Mouse (Mus musculus) embryonic fibroblast, embryonic 13.5 days (primary cell): Measurements from ENCODE around the gene Zmiz1.

Experiments used
- CTCF ChIP-seq: IDR thresholded peaks from 2 replicates; pipeline ENCODE4 v1.5.1; 2011; ENCODE audit warnings: mild to moderate bottlenecking, control low read depth, low read length, moderate library complexity, borderline replicate concordance; ENCODE audit not compliant: insufficient read depth
- POLR2A ChIP-seq: IDR thresholded peaks from 2 replicates; pipeline ENCODE4 v1.6.1; 2011; ENCODE audit warnings: low read depth, mild to moderate bottlenecking, control low read depth, low read length, moderate library complexity

DNA sequence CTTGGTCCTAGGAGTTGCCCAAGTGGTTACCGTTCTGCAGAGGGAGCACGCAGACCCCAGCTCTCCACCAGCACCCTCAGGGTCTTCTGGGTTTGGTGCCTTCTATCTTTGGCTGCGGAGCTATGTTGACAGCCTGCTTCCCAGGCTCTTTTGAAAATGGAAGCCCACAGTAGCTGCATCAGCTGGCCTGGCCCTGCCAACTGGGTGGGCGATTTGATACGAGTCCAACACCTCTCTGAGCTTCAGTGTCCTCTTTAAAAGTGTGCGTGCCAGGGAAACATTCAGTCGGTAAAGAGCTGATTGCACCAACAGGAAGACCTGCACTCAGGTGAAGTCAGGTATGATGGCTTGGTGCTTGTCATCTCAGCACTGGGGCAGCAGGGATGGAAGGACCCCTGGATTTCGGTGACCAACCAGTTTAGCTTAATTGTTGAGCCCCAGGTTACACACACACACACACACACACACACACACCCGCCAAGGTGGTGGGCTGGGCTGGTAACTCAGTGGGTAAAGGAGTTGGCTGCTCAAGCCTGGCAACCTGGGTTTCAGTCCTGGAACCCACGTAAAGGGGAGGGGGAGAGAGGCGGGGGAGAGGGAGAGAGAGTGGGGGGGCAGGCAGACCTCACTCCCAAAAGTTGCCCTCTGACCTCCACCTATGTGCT lies 22.8 kb downstream of the Zmiz1 start:
- TF ChIP-seq CTCF (no peak), POLR2A (no peak)
